Mouse (Mus musculus) embryo, embryonic 11.5 days (tissue): Measurements from ENCODE around the gene Pde4dip.
A peak's percentile ranks its signal among the peaks of the same experiment; 100 is the strongest.

ENCODE experiments used
- DNase-seq: peaks from one replicate; pipeline ENCODE4 v3.0.0-alpha.2; 2012; ENCODE audit warnings: low read depth, low spot score

The Pde4dip gene

GRCm38 (mm10) chr3:97888168-97888901 is at the start of gene Pde4dip:
Gene Pde4dip (minus strand): TSS chr3:97888707.
- DNase-seq = no peak

DNA sequence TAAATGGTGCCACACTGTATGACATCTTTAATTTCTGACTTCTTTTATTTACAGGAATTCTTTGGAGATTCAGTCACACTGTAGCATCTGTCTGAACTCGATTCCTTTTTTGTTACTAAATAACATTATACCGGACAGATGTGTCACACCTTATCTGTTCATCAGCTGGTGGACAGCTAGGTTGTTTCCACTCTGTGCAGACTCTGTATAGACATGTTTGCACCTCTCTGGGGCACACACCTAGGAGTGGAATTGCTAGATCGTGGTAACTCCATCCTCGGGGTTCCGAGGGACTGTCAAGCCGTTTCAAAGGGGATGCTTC is 49.4 kb upstream of the Pde4dip start:
- DNase-seq = no peak

GRCm38 (mm10) chr3:97937068-97937944 is 48.8 kb upstream of the Pde4dip start:
- no peak for DNase-seq

DNA sequence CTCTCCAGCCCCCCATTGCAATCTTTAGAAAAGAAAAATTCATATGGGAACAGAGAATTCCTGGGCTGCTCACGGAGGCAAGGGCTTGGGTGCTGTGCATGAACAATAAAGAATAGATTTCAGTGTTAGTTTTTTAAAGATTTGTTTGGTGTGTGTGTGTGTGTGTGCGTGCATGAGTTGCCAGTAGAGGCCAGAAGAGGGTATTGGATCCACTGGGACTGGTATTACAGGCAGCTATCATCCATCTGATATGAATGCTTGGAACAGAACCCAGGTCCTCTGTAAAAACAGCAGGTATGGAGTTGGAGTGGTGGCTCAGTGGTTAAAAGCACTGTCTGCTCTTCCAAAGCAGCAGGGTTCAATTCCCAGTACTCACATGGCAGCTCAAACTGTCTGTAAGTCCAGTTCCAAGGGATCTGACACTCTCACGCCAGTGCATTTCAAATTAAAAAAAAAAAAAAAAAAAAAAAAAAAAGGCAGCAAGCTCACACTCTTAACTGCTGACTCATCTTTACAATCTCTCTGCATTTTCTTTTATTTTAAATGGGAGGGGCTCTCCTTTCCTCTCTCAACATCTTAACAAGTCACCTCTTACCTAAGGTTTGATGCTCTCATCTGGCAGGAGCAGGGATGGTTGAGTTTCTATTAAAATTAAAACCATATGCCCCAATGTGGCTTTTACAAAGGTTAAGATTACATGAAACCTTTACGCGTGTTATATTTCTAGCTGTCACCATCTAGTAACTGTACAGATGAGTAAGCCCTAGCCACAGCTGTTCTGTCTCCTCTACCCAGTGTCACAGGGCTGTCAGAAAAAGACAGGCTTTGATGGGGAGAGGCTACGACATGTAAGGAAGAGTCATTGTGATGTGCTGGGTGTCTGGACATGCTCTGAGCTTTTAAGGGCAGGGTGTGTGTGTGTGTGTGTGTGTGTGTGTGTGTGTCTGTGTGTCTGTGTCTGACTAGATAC is 46.1 kb upstream of the Pde4dip start:
- no peak for DNase-seq

- DNase-seq = no peak
These were observed 45.3 kb upstream of the Pde4dip start for GRCm38 (mm10) chr3:97933811-97934210.

- DNase-seq = no peak
These were observed 44.7 kb upstream of the Pde4dip start for GRCm38 (mm10) chr3:97933251-97933650.

GRCm38 (mm10) chr3:97932771-97933170 is 44.3 kb upstream of the Pde4dip start:
- DNase-seq = no peak

GRCm38 (mm10) chr3:97932131-97932530 is 43.6 kb upstream of the Pde4dip start:
- DNase-seq = no peak

- DNase-seq = no peak
These were observed 42.9 kb upstream of the Pde4dip start for GRCm38 (mm10) chr3:97931310-97931885.

GRCm38 (mm10) chr3:97930787-97931158 is 42.3 kb upstream of the Pde4dip start:
- no peak for DNase-seq

GRCm38 (mm10) chr3:97930141-97930786 is 41.8 kb upstream of the Pde4dip start:
- DNase-seq = no peak

GRCm38 (mm10) chr3:97928968-97929858 is 40.7 kb upstream of the Pde4dip start:
- peak; percentile 75 for DNase-seq

GRCm38 (mm10) chr3:97927322-97927721 is 38.8 kb upstream of the Pde4dip start:
- DNase-seq = no peak

- no peak for DNase-seq
These were observed 36.7 kb upstream of the Pde4dip start for GRCm38 (mm10) chr3:97925246-97925645.

DNA sequence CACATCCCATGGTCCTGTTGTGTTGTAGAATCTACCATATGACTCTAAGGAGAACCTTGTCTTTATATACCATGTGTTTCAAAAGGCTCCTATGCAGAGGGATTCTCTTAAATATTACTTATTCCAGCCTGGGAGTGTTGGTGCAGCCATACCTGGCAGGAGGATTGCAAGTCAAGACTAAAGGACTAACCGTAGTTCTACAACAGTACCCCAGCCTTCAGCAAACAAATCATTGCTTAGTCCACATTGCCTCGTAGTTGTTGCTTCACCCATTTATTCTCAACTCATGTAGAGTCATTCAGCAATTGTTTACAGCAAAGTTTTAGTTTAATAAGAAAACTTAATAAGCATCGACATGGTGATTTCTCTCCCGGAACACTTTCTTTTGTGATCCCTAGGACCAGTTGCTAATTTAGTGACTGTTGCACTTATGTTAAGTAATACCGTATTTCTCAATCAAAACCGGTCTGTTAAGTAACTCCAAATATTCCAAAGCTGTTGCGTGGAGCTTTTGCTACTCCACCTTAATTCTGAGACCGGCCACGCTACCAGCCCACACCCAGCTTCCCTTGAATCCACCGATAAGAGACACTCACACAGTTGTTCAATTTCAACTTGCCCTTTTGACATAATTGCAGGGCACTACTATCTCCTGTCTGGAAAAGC is 30.5 kb upstream of the Pde4dip start:
- DNase-seq = no peak

GRCm38 (mm10) chr3:97915081-97915480 is 26.6 kb upstream of the Pde4dip start:
- no peak for DNase-seq

GRCm38 (mm10) chr3:97911093-97911492 is 22.6 kb upstream of the Pde4dip start:
- DNase-seq = no peak

DNA sequence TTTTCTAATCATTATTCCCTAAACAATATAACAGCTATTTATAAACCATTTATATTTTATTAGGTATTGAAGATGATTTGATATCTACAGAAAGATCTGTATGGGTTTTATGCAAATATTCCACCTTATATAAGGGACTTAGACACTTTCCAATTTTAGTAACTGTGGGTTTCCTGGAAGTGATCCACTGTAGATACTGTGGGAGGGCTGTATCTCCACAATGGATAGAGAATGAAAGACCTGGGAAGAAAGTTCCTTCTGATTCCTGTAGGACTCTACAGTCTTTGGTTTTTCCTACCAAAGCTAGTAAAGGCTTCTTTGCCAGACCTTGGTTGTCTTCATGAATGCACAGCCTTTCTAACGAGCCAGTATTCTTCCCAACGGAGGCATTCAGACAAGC is 21.2 kb upstream of the Pde4dip start:
- no peak for DNase-seq

GRCm38 (mm10) chr3:97901586-97901985 is 13.1 kb upstream of the Pde4dip start:
- no peak for DNase-seq
